Mouse (Mus musculus) hindbrain, embryonic 16.5 days (tissue): Measurements from ENCODE around the gene Tubgcp3. TPM values are rescaled to one million over a fixed set of nuclear protein-coding genes. Genes with fewer than 3 reads are reported as not detected.
"Not testable (repeated sequence)": the region's sequence is repeated elsewhere in the genome, so short reads cannot be mapped to it uniquely, and the experiment has no call there.

ENCODE experiments used
- ATAC-seq: fragments of 200-750 bp; cut with Nextera tagmentation; 2 replicates; pipeline ENCODE4 v1.8.0; 2017; ENCODE audit warnings: moderate TSS enrichment, moderate library complexity
- H3K27ac ChIP-seq: fragments of 300-500 bp; sonication (generic); 2 replicates; pipeline ENCODE4 v1.5.1; 2014; ENCODE audit warnings: low read depth, mild to moderate bottlenecking, control low read depth, low read length, moderate library complexity
- H3K27me3 ChIP-seq: fragments of 300-500 bp; sonication (generic); replicated peaks from 2 replicates; pipeline ENCODE4 v1.6.1; 2014; ENCODE audit warnings: low read length; ENCODE audit not compliant: control insufficient read depth, insufficient read depth
- H3K36me3 ChIP-seq: fragments of 300-500 bp; sonication (generic); 2 replicates; pipeline ENCODE4 v1.6.1; 2014; ENCODE audit warnings: mild to moderate bottlenecking, low read length, moderate library complexity, mixed read lengths; ENCODE audit not compliant: control insufficient read depth, insufficient read depth
- H3K4me1 ChIP-seq: fragments of 300-500 bp; sonication (generic); 2 replicates; pipeline ENCODE4 v1.6.1; 2014; ENCODE audit warnings: low read depth, low read length; ENCODE audit not compliant: control insufficient read depth, insufficient read depth
- H3K4me2 ChIP-seq: fragments of 300-500 bp; sonication (generic); 2 replicates; pipeline ENCODE4 v1.6.1; 2014; ENCODE audit warnings: mild to moderate bottlenecking, low read length, control low read depth, moderate library complexity
- H3K4me3 ChIP-seq: fragments of 300-500 bp; sonication (generic); 2 replicates; pipeline ENCODE4 v1.5.1; 2014; ENCODE audit warnings: mild to moderate bottlenecking, low read length, control low read depth, moderate library complexity
- H3K9ac ChIP-seq: fragments of 300-500 bp; sonication (generic); 2 replicates; pipeline ENCODE4 v1.6.1; 2014; ENCODE audit warnings: low read depth, mild to moderate bottlenecking, control low read depth, low read length, moderate library complexity
- H3K9me3 ChIP-seq: fragments of 300-500 bp; sonication (generic); 2 replicates; pipeline ENCODE4 v1.6.1; 2014; ENCODE audit warnings: mild to moderate bottlenecking, low read length, moderate library complexity; ENCODE audit not compliant: control insufficient read depth
- WGBS: fragments of 180-500 bp; shearing (Covaris S2); extraction: QIAGEN DNeasy Blood & Tissue Kit; methylation state at CpG from one replicate; pipeline ENCODE4 v1.1.7; 2014; 5-methylcytosine and 5-hydroxymethylcytosine counted together
- polyA plus RNA-seq: library from polyadenylated mRNA; unstranded; fragments of >200 nt; fragmentation: Nextera tagmentation; extraction: Ambion mirVana; gene quantifications from 2 replicates; pipeline ENCODE4 v1.2.1, GENCODE M21; 2015

Tubgcp3 gene
- polyA plus RNA-seq, 1 experiment from 2014 or later, result 37.2 TPM

GRCm38 (mm10) chr8:12621550-12622222 lies 50.4 kb downstream of the Tubgcp3 start:
- Histone ChIP-seq H3K36me3 (peaks cover 26% of the 10 kb centered on the region), H3K9ac (no peak overlapping the region), H3K4me3 (no peak overlapping the region), H3K9me3 (no peaks in the 10 kb centered on the region), H3K4me2 (no peak overlapping the region), H3K4me1 (peaks cover 7% of the 10 kb centered on the region), H3K27me3 (no peaks in the 10 kb centered on the region), H3K27ac (no peak overlapping the region)
- no peak for ATAC-seq
- 87% methylated on average over 18 of the region's 18 CpGs for WGBS

GRCm38 (mm10) chr8:12617369-12617768 lies 54.7 kb downstream of the Tubgcp3 start:
- H3K4me1 ChIP-seq, H3K27ac ChIP-seq, H3K4me3 ChIP-seq, H3K4me2 ChIP-seq, ATAC-seq, H3K27me3 ChIP-seq, H3K9me3 ChIP-seq, H3K9ac ChIP-seq: not testable (repeated sequence)
- 89% methylated on average over 3 of the region's 3 CpGs for WGBS
- H3K36me3 ChIP-seq, result peaks cover 18% of the 10 kb centered on the region

- Histone ChIP-seq H3K9me3 (no peaks in the 10 kb centered on the region), H3K36me3 (no peaks in the 10 kb centered on the region), H3K4me1 (no peaks in the 10 kb centered on the region), H3K9ac (no peak overlapping the region), H3K4me2 (no peak overlapping the region), H3K27ac (no peak overlapping the region), H3K4me3 (no peak overlapping the region), H3K27me3 (no peaks in the 10 kb centered on the region; the same call in 1 of the 2 replicates)
- 56% methylated on average over 7 of the region's 7 CpGs for WGBS
- no peak for ATAC-seq
Measured at GRCm38 (mm10) chr8:12613201-12613600, 58.8 kb downstream of the Tubgcp3 start.

- H3K9ac ChIP-seq, result no peak overlapping the region
- H3K27ac ChIP-seq, result no peak overlapping the region
- no peak overlapping the region for H3K4me2 ChIP-seq
- no peaks in the 10 kb centered on the region for H3K36me3 ChIP-seq
- H3K27me3 ChIP-seq, result no peaks in the 10 kb centered on the region; the same call in 1 of the 2 replicates
- 52% methylated on average over 12 of the region's 12 CpGs for WGBS
- H3K9me3 ChIP-seq, result no peaks in the 10 kb centered on the region
- H3K4me1 ChIP-seq, result no peaks in the 10 kb centered on the region
- no peak overlapping the region for H3K4me3 ChIP-seq
- peak; percentile 63 for ATAC-seq
Measured at GRCm38 (mm10) chr8:12609752-12610449, 62.1 kb downstream of the Tubgcp3 start.

GRCm38 (mm10) chr8:12608810-12609209 lies 63.2 kb downstream of the Tubgcp3 start:
- H3K9ac ChIP-seq, result no peak overlapping the region
- no peak for ATAC-seq
- no peaks in the 10 kb centered on the region for H3K36me3 ChIP-seq
- no peaks in the 10 kb centered on the region for H3K4me1 ChIP-seq
- H3K9me3 ChIP-seq, result no peaks in the 10 kb centered on the region
- no peaks in the 10 kb centered on the region; the same call in 1 of the 2 replicates for H3K27me3 ChIP-seq
- H3K4me2 ChIP-seq, result no peak overlapping the region
- H3K4me3 ChIP-seq, result no peak overlapping the region
- H3K27ac ChIP-seq, result no peak overlapping the region
- WGBS, result 89% methylated on average over 10 of the region's 10 CpGs

- Histone ChIP-seq H3K27me3 (no peaks in the 10 kb centered on the region; the same call in 1 of the 2 replicates), H3K4me2 (no peak overlapping the region), H3K36me3 (no peaks in the 10 kb centered on the region), H3K4me1 (no peaks in the 10 kb centered on the region), H3K4me3 (no peak overlapping the region), H3K27ac (no peak overlapping the region), H3K9me3 (no peaks in the 10 kb centered on the region), H3K9ac (no peak overlapping the region)
- peak; percentile 63; the same call in 1 of the 2 replicates for ATAC-seq
- WGBS, result 26% methylated on average over 6 of the region's 6 CpGs
Measured at GRCm38 (mm10) chr8:12607223-12607622, 64.8 kb downstream of the Tubgcp3 start.

GRCm38 (mm10) chr8:12583785-12584184 lies 88.3 kb downstream of the Tubgcp3 start:
- ATAC-seq, result no peak
- Histone ChIP-seq H3K4me2 (no peak overlapping the region), H3K36me3 (no peaks in the 10 kb centered on the region), H3K27ac (no peak overlapping the region), H3K4me1 (no peaks in the 10 kb centered on the region), H3K4me3 (no peak overlapping the region), H3K9me3 (no peaks in the 10 kb centered on the region), H3K27me3 (no peaks in the 10 kb centered on the region), H3K9ac (no peak overlapping the region)
- WGBS, result 91% methylated on average over 5 of the region's 5 CpGs

GRCm38 (mm10) chr8:12579339-12579999 lies 92.6 kb downstream of the Tubgcp3 start:
- not testable (repeated sequence) for ATAC-seq, H3K27ac ChIP-seq, H3K4me3 ChIP-seq, H3K27me3 ChIP-seq, H3K9me3 ChIP-seq, H3K4me1 ChIP-seq, H3K4me2 ChIP-seq, H3K9ac ChIP-seq, H3K36me3 ChIP-seq
- 51% methylated on average over 19 of the region's 19 CpGs for WGBS

- Histone ChIP-seq H3K4me2 (no peak overlapping the region), H3K36me3 (no peaks in the 10 kb centered on the region), H3K9me3 (no peaks in the 10 kb centered on the region), H3K4me1 (no peaks in the 10 kb centered on the region), H3K4me3 (no peak overlapping the region), H3K9ac (no peak overlapping the region), H3K27me3 (no peaks in the 10 kb centered on the region), H3K27ac (no peak overlapping the region)
- ATAC-seq, result no peak
- whole genome bisulfite sequencing, result 47% methylated on average over 6 of the region's 6 CpGs
Measured at GRCm38 (mm10) chr8:12576739-12577138, 95.3 kb downstream of the Tubgcp3 start.
